Mouse (Mus musculus): ENCODE results near the gene Fam214a. TPM values are rescaled to one million over a fixed set of nuclear protein-coding genes. Genes with fewer than 3 reads are reported as not detected.
A peak's percentile ranks its signal among the peaks of the same experiment; 100 is the strongest.

The Fam214a gene
- polyA plus RNA-seq, 1 experiment: 2.9 TPM

DNA sequence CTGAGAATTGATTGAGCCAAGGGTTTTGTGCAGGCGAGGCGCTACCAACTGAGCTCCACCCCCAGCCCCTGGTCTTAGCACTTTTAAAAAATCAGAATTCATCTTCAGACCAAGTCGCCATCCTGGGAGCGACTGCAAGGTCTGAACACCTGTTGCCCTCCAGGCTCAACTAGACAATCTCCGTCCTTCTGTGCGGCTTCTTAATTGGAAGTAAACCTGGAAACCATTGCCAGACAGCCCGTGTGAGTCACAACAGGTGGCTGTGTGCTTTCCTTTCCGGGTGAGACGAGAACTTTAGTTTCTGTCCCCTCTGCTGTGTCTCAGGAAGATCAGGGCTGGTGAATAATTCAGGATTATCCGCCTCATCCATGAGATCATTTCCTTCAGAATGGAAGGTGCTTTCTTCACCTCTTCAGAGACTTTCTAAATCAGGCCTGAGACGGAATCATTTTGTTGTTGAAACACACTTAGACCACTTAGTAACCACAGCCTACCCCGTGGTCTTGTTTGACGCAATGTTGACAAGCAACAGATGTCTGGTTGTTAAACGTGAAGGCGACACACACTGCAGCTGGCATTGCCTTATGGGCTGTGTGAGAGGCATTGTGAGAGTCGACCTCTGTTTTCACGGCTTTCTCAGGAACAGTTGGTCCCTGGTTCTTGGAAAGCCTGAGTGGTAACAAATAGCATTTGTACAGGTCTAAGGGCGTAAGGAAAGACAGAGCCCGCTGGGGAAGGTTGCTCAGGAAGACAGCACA is 39.9 kb upstream of the Fam214a start:
- Histone ChIP-seq H3K36me3 (ENCODE audit: control insufficient read depth, insufficient read depth, low read length) (no peaks in the 10 kb centered on the region), H3K4me3 (ENCODE audit: low read depth, low read length) (no peak overlapping the region), H3K27me3 (ENCODE audit: control insufficient read depth, insufficient read depth, low read length) (no peaks in the 10 kb centered on the region), H3K27ac (ENCODE audit: insufficient read depth, low read depth, low read length) (peak overlapping the region; percentile 21; the same call in 1 of the 2 replicates), H3K4me1 (ENCODE audit: control insufficient read depth, insufficient read depth, insufficient read length, low read length) (peaks cover 5% of the 10 kb centered on the region; the same call in 1 of the 2 replicates)
- TF ChIP-seq CTCF (IDR thresholded peaks at IDR 0.05; ENCODE audit: extremely low read depth, insufficient read length, insufficient replicate concordance, low read depth, low read length) (no peak), POLR2A (IDR thresholded peaks at IDR 0.05; ENCODE audit: low read depth, low read length) (no peak)
- 72% methylated on average over 19 of the region's 19 CpGs for WGBS

DNA sequence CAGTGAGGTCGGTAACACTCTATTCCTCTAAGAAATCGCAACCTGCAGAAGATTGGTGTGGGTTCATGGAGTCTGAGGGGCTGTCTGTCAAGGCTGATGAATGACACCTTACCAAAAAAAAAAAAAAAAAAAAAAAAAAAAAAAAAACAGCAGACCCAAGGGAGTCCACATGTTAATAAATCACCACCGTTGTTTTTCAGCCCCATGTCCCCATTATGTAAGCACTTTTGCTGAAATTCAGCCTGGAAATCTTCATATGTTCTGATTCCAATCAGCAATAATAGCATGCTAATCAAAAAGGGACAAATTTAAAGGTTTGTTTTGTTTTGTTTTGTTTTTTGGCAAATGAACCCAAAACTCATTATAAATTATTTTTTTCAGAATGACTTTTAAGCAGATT is 37.1 kb upstream of the Fam214a start:
- Histone ChIP-seq H3K4me1 (ENCODE audit: control insufficient read depth, insufficient read depth, insufficient read length, low read length) (no peaks in the 10 kb centered on the region), H3K27me3 (ENCODE audit: control insufficient read depth, insufficient read depth, low read length) (no peaks in the 10 kb centered on the region), H3K36me3 (ENCODE audit: control insufficient read depth, insufficient read depth, low read length) (no peaks in the 10 kb centered on the region), H3K4me3 (ENCODE audit: low read depth, low read length) (no peak overlapping the region), H3K27ac (ENCODE audit: insufficient read depth, low read depth, low read length) (no peak overlapping the region)
- 85% methylated on average over 3 of the region's 3 CpGs for WGBS
- TF ChIP-seq POLR2A (IDR thresholded peaks at IDR 0.05; ENCODE audit: low read depth, low read length): no peak
- no peak for TF ChIP-seq CTCF (IDR thresholded peaks at IDR 0.05; ENCODE audit: extremely low read depth, insufficient read length, insufficient replicate concordance, low read depth, low read length)

DNA sequence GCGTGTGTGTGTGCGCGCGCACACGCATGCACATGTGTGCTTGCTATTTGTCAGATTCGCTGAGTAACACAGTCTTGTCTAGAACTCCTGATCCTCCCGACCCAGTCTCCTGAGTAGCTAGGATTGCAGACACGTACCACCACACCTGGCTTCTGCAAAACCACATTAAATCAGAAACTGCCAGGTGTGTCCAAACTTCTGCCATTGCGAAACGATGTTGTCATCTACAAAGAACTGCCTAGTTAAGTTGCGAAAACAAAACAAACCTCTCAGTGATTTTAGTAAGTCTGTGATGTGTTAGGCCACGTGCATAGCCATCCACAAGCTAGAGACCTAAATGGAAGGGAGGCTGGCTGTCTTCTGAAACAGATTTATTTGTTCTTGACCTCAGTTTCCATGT is 32.2 kb upstream of the Fam214a start:
- H3K27ac ChIP-seq (ENCODE audit: insufficient read depth, low read depth, low read length): peak overlapping the region; percentile 43
- no peak for TF ChIP-seq POLR2A (IDR thresholded peaks at IDR 0.05; ENCODE audit: low read depth, low read length)
- TF ChIP-seq CTCF (IDR thresholded peaks at IDR 0.05; ENCODE audit: extremely low read depth, insufficient read length, insufficient replicate concordance, low read depth, low read length): no peak
- 74% methylated on average over 12 of the region's 12 CpGs for WGBS
- H3K36me3 ChIP-seq (ENCODE audit: control insufficient read depth, insufficient read depth, low read length): no peaks in the 10 kb centered on the region
- H3K4me3 ChIP-seq (ENCODE audit: low read depth, low read length): no peak overlapping the region
- no peaks in the 10 kb centered on the region for H3K27me3 ChIP-seq (ENCODE audit: control insufficient read depth, insufficient read depth, low read length)
- H3K4me1 ChIP-seq (ENCODE audit: control insufficient read depth, insufficient read depth, insufficient read length, low read length): no peaks in the 10 kb centered on the region

DNA sequence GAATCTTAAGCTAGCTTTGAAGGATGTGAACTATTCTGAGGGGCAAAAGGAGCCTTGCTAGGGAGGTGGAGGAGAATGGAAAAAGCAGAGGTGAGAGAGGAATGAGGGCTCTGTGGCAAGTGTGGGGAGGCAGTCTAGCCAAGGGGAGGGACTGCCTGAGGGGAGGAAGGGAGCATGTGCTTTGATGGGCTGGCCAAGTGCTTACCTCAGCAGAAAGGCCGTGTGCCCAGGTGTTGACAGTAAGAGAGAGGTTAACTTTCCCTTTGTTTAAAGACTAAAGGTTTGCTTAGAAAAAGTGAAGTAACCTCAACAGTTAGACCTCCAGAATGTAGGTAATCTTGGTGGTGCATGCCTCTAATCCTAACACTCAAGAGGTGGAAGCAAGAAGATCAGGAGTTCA is 31.3 kb upstream of the Fam214a start:
- H3K27ac ChIP-seq (ENCODE audit: insufficient read depth, low read depth, low read length): no peak overlapping the region; the same call in 1 of the 2 replicates

DNA sequence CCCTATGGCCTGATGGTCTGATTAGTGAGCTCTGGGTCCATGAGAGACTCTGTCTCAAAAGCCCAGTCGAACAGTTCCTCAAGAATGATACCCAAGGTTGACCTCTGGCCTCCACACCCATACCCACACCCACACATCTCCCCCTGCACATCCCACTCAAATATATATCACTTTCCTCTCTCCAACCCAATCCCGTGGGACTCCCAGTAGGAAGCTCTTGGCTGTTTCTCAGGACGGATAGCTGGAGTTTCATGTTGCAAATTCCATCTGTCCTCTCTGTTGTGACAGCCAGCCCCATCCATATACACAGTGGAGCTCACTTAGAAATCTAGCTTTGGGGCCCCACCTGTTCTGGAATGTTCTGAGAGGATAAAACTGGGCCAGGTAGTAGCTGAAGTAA is 29.8 kb upstream of the Fam214a start:
- H3K36me3 ChIP-seq (ENCODE audit: control insufficient read depth, insufficient read depth, low read length): no peaks in the 10 kb centered on the region
- H3K4me3 ChIP-seq (ENCODE audit: low read depth, low read length): no peak overlapping the region
- 54% methylated on average over 3 of the region's 3 CpGs for WGBS
- no peaks in the 10 kb centered on the region for H3K4me1 ChIP-seq (ENCODE audit: control insufficient read depth, insufficient read depth, insufficient read length, low read length)
- H3K27me3 ChIP-seq (ENCODE audit: control insufficient read depth, insufficient read depth, low read length): no peaks in the 10 kb centered on the region
- no peak overlapping the region for H3K27ac ChIP-seq (ENCODE audit: insufficient read depth, low read depth, low read length)
- TF ChIP-seq CTCF (IDR thresholded peaks at IDR 0.05; ENCODE audit: extremely low read depth, insufficient read length, insufficient replicate concordance, low read depth, low read length) (no peak), POLR2A (IDR thresholded peaks at IDR 0.05; ENCODE audit: low read depth, low read length) (no peak)

More for the DNA sequence above, 31.3 kb upstream of the Fam214a start:
- Histone ChIP-seq H3K4me1 (ENCODE audit: control insufficient read depth, insufficient read depth, insufficient read length, low read length) (no peaks in the 10 kb centered on the region), H3K27me3 (ENCODE audit: control insufficient read depth, insufficient read depth, low read length) (no peaks in the 10 kb centered on the region), H3K36me3 (ENCODE audit: control insufficient read depth, insufficient read depth, low read length) (no peaks in the 10 kb centered on the region), H3K4me3 (ENCODE audit: low read depth, low read length) (no peak overlapping the region)
- TF ChIP-seq POLR2A (IDR thresholded peaks at IDR 0.05; ENCODE audit: low read depth, low read length): no peak
- no peak for TF ChIP-seq CTCF (IDR thresholded peaks at IDR 0.05; ENCODE audit: extremely low read depth, insufficient read length, insufficient replicate concordance, low read depth, low read length)
- WGBS: 23% methylated on average over 1 of the region's 1 CpGs

DNA sequence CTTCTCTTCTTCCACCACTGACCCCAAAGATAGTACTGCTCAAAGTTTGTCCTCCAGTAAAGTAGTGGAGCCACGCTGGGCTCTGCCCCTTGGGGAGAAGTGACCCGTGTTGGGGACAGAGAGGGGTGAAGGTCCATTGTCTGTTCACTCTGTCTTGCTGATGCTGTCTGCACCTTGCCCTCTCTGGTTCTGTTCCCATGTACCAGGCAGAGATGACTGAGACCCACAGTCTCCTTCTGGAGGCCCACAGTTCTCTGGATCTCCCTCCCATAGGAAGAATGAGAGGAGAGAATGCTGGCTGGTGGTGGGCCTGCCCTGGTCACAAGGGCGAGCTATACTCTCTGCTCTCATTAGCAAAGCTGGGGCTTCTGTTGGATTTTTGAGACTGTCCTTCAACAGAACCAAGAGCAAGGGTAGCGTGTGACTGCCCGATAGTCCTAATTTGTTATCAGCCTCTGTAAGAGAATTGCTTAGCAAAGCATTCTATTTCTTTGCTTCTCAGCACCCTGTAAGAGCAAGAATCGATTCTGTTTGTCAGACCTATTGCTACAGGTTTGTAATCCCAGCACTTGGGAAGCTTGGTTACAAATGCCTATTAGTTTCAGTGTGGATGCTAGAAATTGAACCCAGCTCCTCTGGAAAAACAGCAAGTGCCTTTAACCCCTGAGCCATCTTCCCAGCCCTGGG is 29.2 kb upstream of the Fam214a start:
- Histone ChIP-seq H3K27ac (ENCODE audit: insufficient read depth, low read depth, low read length) (no peak overlapping the region), H3K4me1 (ENCODE audit: control insufficient read depth, insufficient read depth, insufficient read length, low read length) (no peaks in the 10 kb centered on the region), H3K4me3 (ENCODE audit: low read depth, low read length) (no peak overlapping the region), H3K27me3 (ENCODE audit: control insufficient read depth, insufficient read depth, low read length) (no peaks in the 10 kb centered on the region), H3K36me3 (ENCODE audit: control insufficient read depth, insufficient read depth, low read length) (no peaks in the 10 kb centered on the region)
- WGBS: 81% methylated on average over 6 of the region's 6 CpGs
- TF ChIP-seq CTCF (IDR thresholded peaks at IDR 0.05; ENCODE audit: extremely low read depth, insufficient read length, insufficient replicate concordance, low read depth, low read length) (no peak), POLR2A (IDR thresholded peaks at IDR 0.05; ENCODE audit: low read depth, low read length) (no peak)

DNA sequence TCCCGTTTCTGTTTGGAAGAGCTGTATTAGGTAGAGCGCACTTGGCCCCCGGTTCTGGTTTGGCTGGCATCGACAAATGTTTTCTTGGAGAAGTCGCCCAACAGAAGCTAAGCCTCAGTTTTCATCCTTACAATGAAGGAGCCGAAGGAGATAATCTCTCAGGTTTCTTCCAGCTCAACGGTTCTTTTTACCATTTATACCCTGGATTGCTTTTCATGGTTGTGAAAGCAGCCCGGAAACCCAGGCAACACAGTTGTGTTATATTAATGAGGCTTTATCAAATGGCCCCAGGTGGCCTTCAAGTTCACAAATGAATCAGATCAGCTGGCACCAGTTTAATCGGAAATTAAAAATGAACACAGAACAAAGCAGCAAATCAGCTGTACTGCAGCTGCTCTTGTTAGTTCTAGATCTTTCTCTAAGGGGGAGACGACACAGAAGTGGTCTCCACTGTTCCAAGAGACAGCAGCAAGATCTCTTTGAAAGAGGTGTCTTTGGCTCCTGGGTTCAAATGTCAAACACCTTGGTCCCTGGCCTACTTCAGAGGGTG is 27.4 kb upstream of the Fam214a start:
- Histone ChIP-seq H3K4me3 (ENCODE audit: low read depth, low read length) (no peak overlapping the region), H3K27ac (ENCODE audit: insufficient read depth, low read depth, low read length) (no peak overlapping the region), H3K36me3 (ENCODE audit: control insufficient read depth, insufficient read depth, low read length) (no peaks in the 10 kb centered on the region), H3K27me3 (ENCODE audit: control insufficient read depth, insufficient read depth, low read length) (no peaks in the 10 kb centered on the region), H3K4me1 (ENCODE audit: control insufficient read depth, insufficient read depth, insufficient read length, low read length) (no peaks in the 10 kb centered on the region)
- TF ChIP-seq CTCF (IDR thresholded peaks at IDR 0.05; ENCODE audit: extremely low read depth, insufficient read length, insufficient replicate concordance, low read depth, low read length): no peak
- no peak for TF ChIP-seq POLR2A (IDR thresholded peaks at IDR 0.05; ENCODE audit: low read depth, low read length)
- 84% methylated on average over 10 of the region's 10 CpGs for WGBS

Measured in small intestine, adult 2 months (tissue).